Mouse (Mus musculus) urinary bladder, postnatal 25 days (tissue): ENCODE measurements around the gene Dohh.

Experiments
- DNase-seq: peaks from one replicate; pipeline ENCODE4 v3.0.0; 2022; ENCODE audit warnings: low spot score

Dohh gene

GRCm38 (mm10) chr10:81404720-81405119, 20.5 kb downstream of the Dohh start:
- no peak for DNase-seq

GRCm38 (mm10) chr10:81405588-81406201, 21.5 kb downstream of the Dohh start:
- peak; percentile 52 for DNase-seq

GRCm38 (mm10) chr10:81406504-81407440, 22.5 kb downstream of the Dohh start:
- no peak for DNase-seq

GRCm38 (mm10) chr10:81407539-81408423, 23.6 kb downstream of the Dohh start:
- peak; percentile 60 for DNase-seq

- DNase-seq = no peak
Measured at GRCm38 (mm10) chr10:81408424-81408729, 24.1 kb downstream of the Dohh start.

- DNase-seq = peak; percentile 76
Measured at GRCm38 (mm10) chr10:81408871-81409291, 24.7 kb downstream of the Dohh start.

GRCm38 (mm10) chr10:81409330-81409729, 25.1 kb downstream of the Dohh start:
- DNase-seq = no peak

GRCm38 (mm10) chr10:81410350-81410749, 26.1 kb downstream of the Dohh start:
- DNase-seq = no peak

GRCm38 (mm10) chr10:81410981-81411380, 26.8 kb downstream of the Dohh start:
- no peak for DNase-seq

GRCm38 (mm10) chr10:81411471-81412400, 27.5 kb downstream of the Dohh start:
- peak; percentile 58 for DNase-seq

- no peak for DNase-seq
Measured at GRCm38 (mm10) chr10:81412586-81413309, 28.5 kb downstream of the Dohh start.

GRCm38 (mm10) chr10:81413310-81414261, 29.4 kb downstream of the Dohh start:
- peak; percentile 77 for DNase-seq

GRCm38 (mm10) chr10:81414682-81415081, 30.5 kb downstream of the Dohh start:
- no peak for DNase-seq

GRCm38 (mm10) chr10:81415146-81415545, 30.9 kb downstream of the Dohh start:
- DNase-seq = no peak

- DNase-seq = no peak
Measured at GRCm38 (mm10) chr10:81415549-81416310, 31.5 kb downstream of the Dohh start.

- peak; percentile 72 for DNase-seq
Measured at GRCm38 (mm10) chr10:81416581-81417226, 32.5 kb downstream of the Dohh start.

GRCm38 (mm10) chr10:81417227-81418215, 33.3 kb downstream of the Dohh start:
- no peak for DNase-seq
